Mouse (Mus musculus): ENCODE data around the gene Arsk. TPM values are rescaled to one million over a fixed set of nuclear protein-coding genes. Genes with fewer than 3 reads are reported as not detected.

The Arsk gene
- polyA plus RNA-seq (2015; fragmentation: Nextera tagmentation; extraction: Ambion mirVana): 3.6 and 4.0 TPM in 2 replicates

DNA sequence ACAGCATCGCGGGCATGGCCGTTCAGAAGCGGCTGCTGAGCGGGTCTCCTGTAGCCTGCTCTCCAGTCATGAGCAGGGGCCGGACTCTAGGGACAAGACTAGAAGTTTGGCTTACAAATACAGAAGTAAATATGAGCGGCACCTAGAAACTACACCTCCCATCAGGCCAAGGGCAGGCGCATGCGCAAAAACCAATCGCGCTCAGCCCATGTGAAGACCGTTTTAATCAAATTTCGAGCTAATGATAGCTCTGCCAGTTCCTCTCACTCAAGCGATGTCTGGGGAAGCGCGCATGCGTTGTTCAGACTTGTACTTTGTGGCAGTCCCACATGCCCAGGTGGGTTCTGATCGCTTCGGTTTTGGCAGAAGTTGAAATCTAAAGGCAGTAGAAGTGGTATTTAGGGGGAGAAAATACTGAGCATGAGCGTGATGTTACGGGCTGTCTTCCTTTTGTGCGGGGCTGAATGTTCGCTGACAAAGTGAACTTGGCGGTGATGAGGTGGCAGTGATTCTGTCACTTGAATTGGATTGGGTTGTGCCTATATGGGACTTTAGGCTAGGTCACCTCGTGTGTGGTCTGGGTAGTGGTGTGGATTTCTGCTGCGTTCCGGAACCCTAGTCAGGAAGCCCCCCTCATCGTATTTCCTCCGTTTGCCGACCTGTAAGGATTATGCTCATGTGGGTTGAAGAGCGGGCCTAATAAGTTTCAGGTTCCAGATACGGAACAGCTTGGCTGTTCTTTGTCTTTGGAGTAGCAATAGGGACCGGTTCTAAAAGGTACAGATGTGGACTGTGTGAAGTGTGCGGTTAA, at the start of gene Arsk, which contains the start of gene Ttc37:
TSS of gene Arsk (minus strand) at position 168 of the 811 bp plus-strand sequence.
TSS of gene Ttc37 (plus strand) at position 242 of the 811 bp plus-strand sequence.
- Histone ChIP-seq H3K27me3 (replicated peaks) (no peaks in the 10 kb centered on the region), H3K4me3 (peak within 1 kb of the TSS; percentile 76), H3K4me1 (peaks cover 13% of the 10 kb centered on the region), H3K27ac (peak within 1 kb of the TSS; percentile 77), H3K9ac (peak within 1 kb of the TSS; percentile 58), H3K4me2 (peak within 1 kb of the TSS; percentile 71), H3K9me3 (no peaks in the 10 kb centered on the region), H3K36me3 (replicated peaks) (no peaks in the 10 kb centered on the region)
- peak; percentile 98 for ATAC-seq (replicated peaks)
- WGBS: under 1% methylated on average over 34 of the region's 34 CpGs

DNA sequence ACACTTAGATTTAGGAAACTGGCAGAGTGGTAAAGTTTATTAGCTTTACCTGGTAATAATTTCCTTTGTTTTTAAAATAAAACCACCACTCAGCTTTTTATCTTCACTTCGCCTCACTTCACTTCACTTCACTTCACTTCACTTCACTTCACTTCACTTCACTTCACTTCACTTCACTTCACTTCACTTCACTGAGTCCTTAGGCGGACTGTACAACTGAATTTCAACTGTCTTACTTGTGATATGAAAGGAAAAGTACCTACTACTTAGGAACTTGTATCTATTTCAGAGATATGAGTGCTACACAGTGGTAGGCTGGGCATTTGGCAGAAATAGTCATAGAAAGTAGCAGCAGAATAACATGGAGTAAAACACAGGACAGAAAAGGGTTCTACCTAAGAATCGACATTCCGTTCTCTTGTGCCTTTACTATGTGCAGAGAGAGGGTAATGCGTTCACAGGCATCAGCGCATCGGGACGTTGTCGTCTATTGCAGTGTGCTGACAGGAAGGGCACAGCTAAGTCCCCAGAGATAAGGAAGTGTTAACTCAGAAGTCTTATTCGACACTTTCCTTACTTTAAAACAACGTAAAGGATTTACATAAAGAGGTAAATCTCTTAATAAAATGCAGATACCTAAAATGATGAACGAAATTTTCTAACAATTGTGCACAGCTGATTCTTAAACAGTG, 42.8 kb upstream of the Arsk start:
- Histone ChIP-seq H3K4me2 (no peak overlapping the region), H3K9ac (no peak overlapping the region), H3K36me3 (replicated peaks) (peaks cover 15% of the 10 kb centered on the region; the same call in 1 of the 2 replicates), H3K4me1 (no peaks in the 10 kb centered on the region), H3K27ac (no peak overlapping the region), H3K27me3 (replicated peaks) (no peaks in the 10 kb centered on the region), H3K4me3 (no peak overlapping the region), H3K9me3 (no peaks in the 10 kb centered on the region)
- 87% methylated on average over 12 of the region's 12 CpGs for WGBS
- ATAC-seq (replicated peaks): no peak

DNA sequence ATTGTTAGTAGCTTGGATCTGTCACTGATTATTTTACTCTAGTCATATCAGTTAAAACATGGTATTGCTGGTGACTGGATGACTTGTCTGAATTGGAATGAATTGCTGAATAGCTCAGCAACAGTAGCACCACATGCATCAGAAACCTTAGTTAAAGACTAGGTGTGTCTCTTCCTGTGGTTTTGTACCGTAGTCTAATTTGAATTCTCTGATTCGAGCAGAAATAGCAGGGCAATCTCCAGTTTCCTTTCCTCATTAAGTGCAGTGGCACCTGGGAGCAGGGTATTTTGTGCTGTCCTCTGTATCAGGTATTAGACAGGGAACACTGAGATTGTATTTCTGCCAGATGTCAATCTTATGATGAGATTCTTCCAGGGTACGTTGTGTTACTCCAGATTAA, 40.4 kb upstream of the Arsk start:
- no peak overlapping the region for H3K4me2 ChIP-seq
- no peak overlapping the region for H3K27ac ChIP-seq
- H3K36me3 ChIP-seq (replicated peaks): peaks cover 25% of the 10 kb centered on the region
- no peak overlapping the region for H3K4me3 ChIP-seq
- H3K27me3 ChIP-seq (replicated peaks): no peaks in the 10 kb centered on the region
- no peaks in the 10 kb centered on the region for H3K4me1 ChIP-seq
- no peak for ATAC-seq (replicated peaks)
- 94% methylated on average over 3 of the region's 3 CpGs for WGBS
- H3K9me3 ChIP-seq: no peaks in the 10 kb centered on the region
- H3K9ac ChIP-seq: no peak overlapping the region

DNA sequence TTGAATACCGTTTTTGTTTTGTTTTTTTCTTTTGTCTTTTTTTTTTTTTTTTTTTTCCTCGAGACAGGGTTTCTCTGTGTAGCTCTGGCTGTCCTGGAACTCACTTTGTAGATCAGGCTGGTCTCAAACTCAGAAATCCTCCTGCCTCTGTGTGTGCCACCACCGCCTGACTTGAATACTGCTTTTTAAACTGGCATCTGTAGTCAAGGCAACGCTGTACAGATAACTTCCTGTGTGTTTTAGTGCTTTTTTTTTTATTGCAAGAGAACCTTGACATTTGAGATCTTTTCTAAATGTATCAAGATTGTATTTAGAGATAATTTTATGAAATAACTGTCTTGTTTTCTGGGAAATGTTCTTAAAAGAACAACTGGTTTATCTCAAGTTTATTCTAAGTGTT, 34.0 kb upstream of the Arsk start:
- Histone ChIP-seq H3K4me1 (no peaks in the 10 kb centered on the region), H3K4me3 (no peak overlapping the region), H3K9ac (no peak overlapping the region), H3K36me3 (replicated peaks) (peaks cover 32% of the 10 kb centered on the region), H3K4me2 (no peak overlapping the region), H3K27me3 (replicated peaks) (no peaks in the 10 kb centered on the region), H3K27ac (no peak overlapping the region), H3K9me3 (no peaks in the 10 kb centered on the region)
- no peak for ATAC-seq (replicated peaks)
- WGBS: 89% methylated on average over 4 of the region's 4 CpGs

GRCm38 (mm10) chr13:76128799-76129198, 30.3 kb upstream of the Arsk start:
- no peak for ATAC-seq (replicated peaks)
- peaks cover 41% of the 10 kb centered on the region for H3K36me3 ChIP-seq (replicated peaks)
- H3K9ac ChIP-seq: no peak overlapping the region
- no peak overlapping the region for H3K4me2 ChIP-seq
- H3K4me3 ChIP-seq: no peak overlapping the region
- no peaks in the 10 kb centered on the region for H3K27me3 ChIP-seq (replicated peaks)
- no peaks in the 10 kb centered on the region for H3K4me1 ChIP-seq
- no peaks in the 10 kb centered on the region for H3K9me3 ChIP-seq
- WGBS: 95% methylated on average over 4 of the region's 4 CpGs
- H3K27ac ChIP-seq: no peak overlapping the region

DNA sequence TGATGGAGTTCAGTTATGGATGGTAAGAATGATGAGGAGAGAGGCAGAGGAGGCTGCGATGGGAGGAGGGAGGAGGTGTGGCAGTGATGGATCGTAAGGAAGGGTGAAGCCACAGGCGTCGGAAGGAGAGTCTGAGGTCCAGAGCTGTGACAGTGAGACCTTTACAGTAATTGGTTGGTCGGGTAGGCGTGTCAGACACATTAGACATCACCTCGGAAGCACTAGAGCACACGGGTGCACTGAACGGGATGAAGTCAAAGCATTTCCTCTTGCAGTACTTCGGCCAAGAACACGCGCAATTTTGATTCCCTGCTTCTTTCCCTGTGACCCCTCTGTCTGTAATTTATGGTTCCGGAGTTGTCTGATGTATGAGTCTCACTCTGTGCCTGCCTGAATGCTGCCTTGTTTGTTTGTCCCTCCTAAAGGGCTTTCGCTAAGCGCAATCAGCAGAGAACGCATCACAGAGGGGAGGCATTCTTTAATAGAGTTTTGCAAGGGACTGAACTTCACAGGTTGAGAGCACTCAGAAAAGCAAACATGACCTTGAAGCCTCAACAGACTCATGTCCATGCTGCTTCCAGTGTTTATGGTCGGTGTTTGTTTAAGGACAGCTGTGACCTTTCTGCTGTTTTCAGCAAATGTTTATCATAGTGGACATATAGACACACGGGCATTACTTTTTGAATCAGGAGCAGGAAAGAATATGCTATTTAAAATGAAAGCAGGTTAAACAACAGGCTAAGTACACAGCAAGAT, 10.8 kb upstream of the Arsk start:
- no peaks in the 10 kb centered on the region for H3K27me3 ChIP-seq (replicated peaks)
- WGBS: 92% methylated on average over 18 of the region's 18 CpGs
- ATAC-seq (replicated peaks): no peak
- no peak overlapping the region for H3K27ac ChIP-seq
- H3K4me1 ChIP-seq: no peaks in the 10 kb centered on the region
- no peaks in the 10 kb centered on the region for H3K9me3 ChIP-seq
- H3K4me3 ChIP-seq: no peak overlapping the region
- H3K36me3 ChIP-seq (replicated peaks): peaks cover 17% of the 10 kb centered on the region
- H3K9ac ChIP-seq: no peak overlapping the region
- H3K4me2 ChIP-seq: no peak overlapping the region

DNA sequence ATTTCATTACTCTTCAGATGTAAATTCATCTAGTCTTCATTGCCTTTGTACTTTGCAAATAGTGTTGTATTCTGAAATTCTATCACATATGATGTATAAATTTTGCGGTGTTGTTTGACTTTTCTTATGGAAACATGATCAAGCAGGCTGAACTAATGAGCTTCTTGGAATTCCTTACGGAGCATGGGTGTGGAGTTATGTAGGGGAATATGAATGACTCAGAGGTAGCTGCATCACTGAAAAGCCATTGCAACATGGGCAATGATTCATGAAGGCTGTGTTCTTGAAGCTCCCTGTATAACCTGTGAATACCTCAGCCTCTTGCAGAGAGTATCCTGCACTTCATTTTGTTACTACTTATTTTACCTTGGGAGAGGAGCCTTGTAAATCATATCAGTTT, 3.5 kb upstream of the Arsk start:
- H3K27ac ChIP-seq: no peak overlapping the region
- no peaks in the 10 kb centered on the region for H3K9me3 ChIP-seq
- H3K36me3 ChIP-seq (replicated peaks): no peaks in the 10 kb centered on the region
- no peak overlapping the region for H3K9ac ChIP-seq
- WGBS: 90% methylated on average over 2 of the region's 2 CpGs
- no peak for ATAC-seq (replicated peaks)
- H3K4me3 ChIP-seq: no peak overlapping the region
- H3K27me3 ChIP-seq (replicated peaks): no peaks in the 10 kb centered on the region
- H3K4me2 ChIP-seq: no peak overlapping the region
- peaks cover 13% of the 10 kb centered on the region for H3K4me1 ChIP-seq

- Histone ChIP-seq H3K9ac (peak overlapping the region; percentile 58), H3K4me3 (peak overlapping the region; percentile 76), H3K27me3 (replicated peaks) (no peaks in the 10 kb centered on the region), H3K27ac (peak overlapping the region; percentile 77), H3K4me1 (peaks cover 13% of the 10 kb centered on the region), H3K36me3 (replicated peaks) (no peaks in the 10 kb centered on the region), H3K4me2 (peak overlapping the region; percentile 55), H3K9me3 (no peaks in the 10 kb centered on the region)
- ATAC-seq (replicated peaks): peak; percentile 91
- 3% methylated on average over 16 of the region's 16 CpGs for WGBS
Measured at GRCm38 (mm10) chr13:76098116-76098492, 356 bp downstream of the Arsk start.

- no peak overlapping the region for H3K9ac ChIP-seq
- ATAC-seq (replicated peaks): no peak
- H3K4me1 ChIP-seq: no peaks in the 10 kb centered on the region
- no peak overlapping the region for H3K4me2 ChIP-seq
- H3K27ac ChIP-seq: no peak overlapping the region
- no peaks in the 10 kb centered on the region for H3K9me3 ChIP-seq
- WGBS: 87% methylated on average over 1 of the region's 1 CpGs
- H3K36me3 ChIP-seq (replicated peaks): no peaks in the 10 kb centered on the region
- no peak overlapping the region for H3K4me3 ChIP-seq
- H3K27me3 ChIP-seq (replicated peaks): no peaks in the 10 kb centered on the region
Measured at GRCm38 (mm10) chr13:76074323-76074722, 24.1 kb downstream of the Arsk start.

DNA sequence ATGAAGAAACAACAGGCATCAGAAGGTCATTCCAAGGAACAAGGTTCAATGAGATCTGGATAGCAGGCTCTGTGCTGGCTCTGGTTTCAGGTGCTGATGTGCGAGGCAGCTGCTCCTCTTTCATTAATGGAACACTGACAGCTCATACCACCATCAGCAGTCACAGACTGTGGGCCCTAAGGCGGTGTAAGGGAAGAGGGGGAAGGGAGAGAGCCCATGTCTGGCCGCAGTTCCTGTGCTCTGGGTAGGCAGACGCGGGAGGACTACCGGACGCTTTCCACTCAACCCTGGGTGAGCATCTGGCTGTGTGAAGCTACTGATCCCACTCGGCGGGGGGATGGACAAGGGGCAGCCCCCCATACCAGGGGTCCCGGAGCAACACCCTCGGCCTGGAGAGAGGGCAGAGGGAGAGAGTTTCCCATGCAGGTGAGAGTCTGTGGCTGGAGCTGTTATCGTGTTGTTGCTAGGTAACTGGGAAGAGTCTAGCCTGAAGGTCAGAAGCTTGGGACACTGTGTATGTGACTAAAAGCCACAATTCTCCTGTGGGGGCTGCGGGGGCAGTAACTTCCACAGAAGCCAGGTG, 34.0 kb downstream of the Arsk start:
- Histone ChIP-seq H3K4me1 (no peaks in the 10 kb centered on the region), H3K9me3 (no peaks in the 10 kb centered on the region), H3K27ac (no peak overlapping the region), H3K27me3 (replicated peaks) (no peaks in the 10 kb centered on the region), H3K9ac (no peak overlapping the region), H3K4me3 (no peak overlapping the region), H3K4me2 (no peak overlapping the region), H3K36me3 (replicated peaks) (0 out of 2 replicates have a peak, but pooled peaks cover 6% of the 10 kb centered on the region)
- WGBS: 94% methylated on average over 13 of the region's 13 CpGs
- ATAC-seq (replicated peaks): no peak

DNA sequence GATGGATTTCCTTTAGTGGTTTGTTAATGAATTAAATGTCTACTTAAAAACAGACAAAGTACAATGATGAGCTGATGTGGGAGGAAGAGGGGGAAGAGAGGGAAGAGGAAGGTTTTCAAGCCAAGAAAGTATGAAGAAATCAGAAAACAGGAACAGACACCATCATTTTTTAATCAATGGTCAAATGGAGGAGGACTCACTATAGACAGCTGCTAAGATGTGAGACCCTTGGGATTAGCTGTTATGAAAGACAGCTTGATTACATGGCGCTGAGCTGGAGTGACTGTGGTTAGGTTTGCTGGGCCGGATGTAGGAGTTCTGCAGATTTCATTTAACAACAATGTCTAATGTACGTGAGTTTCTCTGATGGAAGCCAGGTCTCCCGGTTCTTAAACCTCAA, 34.9 kb downstream of the Arsk start:
- Histone ChIP-seq H3K36me3 (replicated peaks) (0 out of 2 replicates have a peak, but pooled peaks cover 6% of the 10 kb centered on the region), H3K4me3 (no peak overlapping the region), H3K9ac (no peak overlapping the region), H3K4me1 (no peaks in the 10 kb centered on the region), H3K4me2 (no peak overlapping the region), H3K27me3 (replicated peaks) (no peaks in the 10 kb centered on the region), H3K9me3 (no peaks in the 10 kb centered on the region), H3K27ac (no peak overlapping the region)
- ATAC-seq (replicated peaks): no peak
- 92% methylated on average over 4 of the region's 4 CpGs for WGBS

GRCm38 (mm10) chr13:76062569-76062968, 35.9 kb downstream of the Arsk start:
- 0 out of 2 replicates have a peak, but pooled peaks cover 6% of the 10 kb centered on the region for H3K36me3 ChIP-seq (replicated peaks)
- no peak overlapping the region for H3K4me3 ChIP-seq
- no peaks in the 10 kb centered on the region for H3K4me1 ChIP-seq
- no peak overlapping the region for H3K4me2 ChIP-seq
- no peak overlapping the region for H3K27ac ChIP-seq
- no peak for ATAC-seq (replicated peaks)
- H3K27me3 ChIP-seq (replicated peaks): peaks cover 8% of the 10 kb centered on the region
- WGBS: 97% methylated on average over 3 of the region's 3 CpGs
- H3K9me3 ChIP-seq: no peaks in the 10 kb centered on the region
- no peak overlapping the region for H3K9ac ChIP-seq

Data from midbrain, embryonic 15.5 days (tissue).